Mouse (Mus musculus) intestine, embryonic 14.5 days (tissue): ENCODE results near the gene Obox3. TPM values are rescaled to one million over a fixed set of nuclear protein-coding genes. Genes with fewer than 3 reads are reported as not detected.
"Not testable (repeated sequence)": the region's sequence is repeated elsewhere in the genome, so short reads cannot be mapped to it uniquely, and the experiment has no call there.

Experiments used
- ATAC-seq: fragments of 200-750 bp; cut with Nextera tagmentation; replicated peaks from 2 replicates; pipeline ENCODE4 v1.8.0; 2017; ENCODE audit warnings: low read depth, moderate number of reproducible peaks, moderate TSS enrichment, moderate library complexity; ENCODE audit not compliant: low FRiP score, low TSS enrichment
- DNase-seq: peaks from one replicate; pipeline ENCODE4 v3.0.0-alpha.2; 2018; ENCODE audit warnings: low spot score
- H3K27ac ChIP-seq: fragments of 300-500 bp; sonication (generic); 2 replicates; pipeline ENCODE4 v1.5.1; 2014; ENCODE audit warnings: low read depth, mild to moderate bottlenecking, control low read depth
- H3K27me3 ChIP-seq: fragments of 300-500 bp; sonication (generic); replicated peaks from 2 replicates; pipeline ENCODE4 v1.6.1; 2014; ENCODE audit warnings: low read length, control low read depth; ENCODE audit not compliant: control insufficient read depth, insufficient read depth
- H3K36me3 ChIP-seq: fragments of 300-500 bp; sonication (generic); 2 replicates; pipeline ENCODE4 v1.6.1; 2014; ENCODE audit warnings: low read length, control low read depth; ENCODE audit not compliant: control insufficient read depth, insufficient read depth
- H3K4me1 ChIP-seq: fragments of 300-500 bp; sonication (generic); replicated peaks from 2 replicates; pipeline ENCODE4 v1.6.1; 2014; ENCODE audit warnings: low read length, control low read depth, mixed read lengths; ENCODE audit not compliant: control insufficient read depth, insufficient read depth
- H3K4me2 ChIP-seq: fragments of 300-500 bp; sonication (generic); 2 replicates; pipeline ENCODE4 v1.6.1; 2014; ENCODE audit warnings: low read length
- H3K4me3 ChIP-seq: fragments of 300-500 bp; sonication (generic); 2 replicates; pipeline ENCODE4 v1.5.1; 2014; ENCODE audit warnings: low read depth, low read length, control low read depth, mixed read lengths
- H3K9ac ChIP-seq: fragments of 300-500 bp; sonication (generic); 2 replicates; pipeline ENCODE4 v1.6.1; 2014; ENCODE audit warnings: mild to moderate bottlenecking, low read length
- H3K9me3 ChIP-seq: fragments of 300-500 bp; sonication (generic); 2 replicates; pipeline ENCODE4 v1.6.1; 2016; ENCODE audit warnings: low read length, control low read depth; ENCODE audit not compliant: control insufficient read depth
- WGBS: fragments of 180-500 bp; shearing (Covaris S2); extraction: QIAGEN DNeasy Blood & Tissue Kit; methylation state at CpG from one replicate; pipeline ENCODE4 v1.1.7; 2014; 5-methylcytosine and 5-hydroxymethylcytosine counted together
- polyA plus RNA-seq: library from polyadenylated mRNA; unstranded; fragments of >200 nt; fragmentation: Nextera tagmentation; extraction: Ambion mirVana; gene quantifications from 2 replicates; pipeline ENCODE4 v1.2.1, GENCODE M21; 2014

Obox3 gene
- polyA plus RNA-seq = not detected in 2 replicates

GRCm38 (mm10) chr7:15639802-15640201 is at the start of gene Obox3:
TSS of gene Obox3 (minus strand) at chr7:15639902.
- H3K9ac ChIP-seq, H3K4me2 ChIP-seq, ATAC-seq, H3K27ac ChIP-seq, H3K27me3 ChIP-seq, H3K4me1 ChIP-seq, H3K36me3 ChIP-seq, H3K4me3 ChIP-seq, H3K9me3 ChIP-seq, DNase-seq: not testable (repeated sequence)
- 31% methylated on average over 1 of the region's 1 CpGs for WGBS

GRCm38 (mm10) chr7:15509411-15509810 is 130.3 kb downstream of the Obox3 start:
- not testable (repeated sequence) for H3K9ac ChIP-seq, H3K4me2 ChIP-seq, H3K4me1 ChIP-seq, H3K36me3 ChIP-seq, H3K4me3 ChIP-seq, DNase-seq, ATAC-seq, H3K27ac ChIP-seq, H3K9me3 ChIP-seq, H3K27me3 ChIP-seq
- WGBS = 77% methylated on average over 4 of the region's 5 CpGs

Other genes starting within 250 kb of the Obox3 start
- gene Obox5, start 110.2 kb upstream of the Obox3 start, polyA plus RNA-seq = not detected in 2 replicates
- gene Obox6, start 199.8 kb upstream of the Obox3 start, polyA plus RNA-seq = not detected in 2 replicates
- gene Crx, start 240.1 kb upstream of the Obox3 start, polyA plus RNA-seq = not detected in 2 replicates
- gene Crxos, start 242.7 kb upstream of the Obox3 start, polyA plus RNA-seq = not detected in 2 replicates